Mouse (Mus musculus) spleen, postnatal 4 days (tissue): ENCODE results near the gene Mrps18a.
A peak's percentile ranks its signal among the peaks of the same experiment; 100 is the strongest.

Source experiments
- DNase-seq, 2 experiments: peaks; one replicate each; pipeline ENCODE4 v3.0.0; 2022; ENCODE audit warnings: low spot score in 2 of 2

The Mrps18a gene

DNA sequence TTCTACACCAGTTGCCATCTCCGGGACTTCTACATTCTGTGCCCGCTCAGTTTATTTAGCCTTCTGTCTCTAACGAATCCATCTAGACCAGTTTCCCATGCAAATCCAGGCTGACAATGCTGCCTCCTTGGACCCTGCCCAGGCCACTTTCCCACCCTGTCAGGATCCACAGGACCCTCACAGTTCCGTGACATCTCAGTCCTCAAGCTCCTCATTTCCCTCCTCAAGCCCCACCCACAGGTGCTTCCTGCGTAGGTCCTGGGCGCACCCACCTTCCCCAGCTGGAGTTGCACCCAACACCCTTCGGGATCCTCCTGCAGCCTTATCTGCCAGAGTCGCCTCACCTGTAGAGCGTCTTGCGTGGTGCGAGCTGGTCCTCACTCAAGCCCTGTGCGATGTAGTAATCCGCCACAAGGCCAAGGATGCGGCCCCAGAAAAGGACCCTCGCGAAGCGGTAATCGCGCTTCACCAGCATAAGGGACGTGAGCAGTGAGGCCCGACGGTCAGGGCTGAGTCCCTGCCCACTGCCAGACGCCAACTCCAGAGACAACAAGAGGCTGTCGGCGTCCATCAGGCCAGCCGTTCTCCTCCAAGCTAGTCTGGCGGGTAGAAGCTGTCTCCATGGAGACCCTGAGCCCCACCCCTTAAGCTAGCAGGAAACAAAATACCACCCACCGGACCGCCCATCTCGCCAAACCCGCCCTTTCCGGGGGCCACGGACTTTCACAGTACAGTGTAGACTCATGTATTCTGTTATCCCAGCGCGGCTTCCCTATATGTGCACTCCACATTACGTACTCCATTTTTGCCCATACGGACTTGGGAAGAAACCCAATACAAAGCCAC lies 33.0 kb downstream of the Mrps18a start, which contains the start of gene Rsph9:
Rsph9 (minus strand) TSS at position 639 of the 846 bp plus-strand sequence.
- DNase-seq, result peak; percentile 81 to 87

DNA sequence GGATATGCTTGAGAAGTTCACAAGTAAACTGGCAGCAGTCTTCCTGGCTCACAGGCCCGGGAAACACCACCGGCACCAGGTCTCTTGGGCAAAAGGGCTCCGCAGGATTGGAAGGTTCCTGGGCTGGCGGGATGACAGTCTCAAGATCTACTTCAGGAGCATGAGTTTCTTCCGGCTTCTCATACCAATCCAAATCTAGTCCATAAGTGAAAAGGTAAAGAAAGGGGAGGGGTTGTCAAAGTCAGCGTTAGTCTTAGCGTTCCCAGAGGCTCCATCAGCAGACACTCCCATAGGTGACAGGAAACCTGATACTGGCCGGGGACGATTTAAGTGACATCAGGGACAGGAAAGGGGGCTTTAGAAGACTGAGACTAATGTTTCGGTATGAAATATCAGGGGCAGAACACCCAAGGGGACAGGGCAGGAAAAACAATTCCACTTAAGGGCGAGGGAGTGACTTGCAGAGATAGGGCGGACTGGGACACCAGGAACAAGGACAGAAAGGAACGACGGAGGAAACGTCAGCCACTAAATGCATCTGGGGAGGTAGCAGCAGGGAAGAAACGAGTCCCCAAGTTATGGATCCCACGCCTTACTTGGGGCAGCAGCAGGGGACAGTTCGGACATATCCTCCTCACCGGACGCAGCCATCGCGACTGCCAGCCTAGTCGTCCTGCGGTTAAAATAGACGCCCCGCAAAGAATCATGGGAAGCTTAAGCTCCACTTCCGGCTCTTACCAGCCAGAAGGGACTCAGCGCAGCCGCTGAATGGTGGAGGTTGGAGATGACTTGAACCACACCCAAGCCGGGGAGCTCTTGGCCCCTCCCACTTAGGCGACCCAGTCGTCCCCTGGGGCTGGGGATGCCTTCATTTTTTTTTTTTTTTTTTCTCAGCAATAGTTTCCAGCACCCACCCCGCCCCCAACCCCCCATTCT lies 42.3 kb downstream of the Mrps18a start, which contains the start of gene Mad2l1bp:
Mad2l1bp (minus strand) TSS at position 707 of the 936 bp plus-strand sequence.
- peak; percentile 92 for DNase-seq

DNA sequence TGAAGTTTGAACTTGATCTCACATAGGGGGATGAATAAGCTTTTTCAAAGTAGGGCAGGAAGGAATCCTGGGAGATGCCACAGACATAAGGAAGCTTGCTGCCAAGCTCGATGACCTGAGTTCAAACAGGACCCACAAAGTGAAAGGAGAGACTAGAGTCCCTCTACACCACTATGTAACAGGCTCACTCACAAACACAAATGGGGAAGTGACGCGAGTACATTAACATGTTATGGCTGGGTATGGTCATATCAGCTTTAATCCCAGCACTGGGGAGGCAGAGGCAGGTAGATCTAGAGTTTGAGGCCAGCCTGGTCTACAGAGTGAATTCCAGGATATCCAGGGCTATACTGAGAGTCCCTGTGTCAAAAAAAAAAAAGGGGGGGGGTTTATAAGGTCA lies 43.5 kb downstream of the Mrps18a start:
- no peak for DNase-seq

DNA sequence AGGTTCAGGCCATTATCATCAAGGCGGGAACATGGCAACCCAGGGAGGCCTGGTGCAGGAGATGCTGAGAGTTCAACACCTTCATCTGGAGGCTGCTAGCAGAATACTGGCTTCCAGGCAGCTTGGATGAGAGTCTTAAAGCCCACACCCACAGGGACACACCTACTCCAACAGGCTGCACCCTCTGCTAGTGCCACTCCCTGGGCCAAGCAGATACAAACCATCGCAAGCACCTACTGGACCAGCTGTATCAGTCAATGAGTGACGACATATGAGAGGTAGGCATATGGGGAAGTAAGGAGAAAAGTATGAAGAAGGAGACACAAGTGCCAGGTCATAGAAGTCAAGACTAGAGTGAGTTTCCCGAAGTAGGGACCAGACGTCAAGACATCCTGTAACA lies 45.9 kb downstream of the Mrps18a start:
- DNase-seq, result peak; percentile 74 to 79

DNA sequence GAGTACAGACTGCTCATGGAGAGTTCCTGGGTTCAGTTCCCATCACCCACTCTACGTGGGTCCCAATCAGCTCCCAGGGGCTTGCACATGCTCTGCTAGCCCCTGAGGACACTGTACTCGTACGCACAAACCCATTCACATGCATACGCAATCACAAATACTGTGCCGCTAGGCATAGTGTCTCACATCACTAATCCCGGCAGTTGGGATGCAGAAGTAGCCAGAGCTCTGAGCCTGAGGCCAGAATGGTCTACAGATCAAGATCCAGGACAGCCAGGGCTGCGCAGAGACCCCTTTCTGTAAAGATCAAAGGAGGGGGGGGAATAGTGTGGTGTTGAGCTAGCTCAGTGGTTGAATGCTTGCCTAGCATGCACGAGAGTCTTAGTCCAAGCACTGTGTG lies 46.3 kb downstream of the Mrps18a start:
- peak in 1 of 2 experiments; percentile 62 for DNase-seq

DNA sequence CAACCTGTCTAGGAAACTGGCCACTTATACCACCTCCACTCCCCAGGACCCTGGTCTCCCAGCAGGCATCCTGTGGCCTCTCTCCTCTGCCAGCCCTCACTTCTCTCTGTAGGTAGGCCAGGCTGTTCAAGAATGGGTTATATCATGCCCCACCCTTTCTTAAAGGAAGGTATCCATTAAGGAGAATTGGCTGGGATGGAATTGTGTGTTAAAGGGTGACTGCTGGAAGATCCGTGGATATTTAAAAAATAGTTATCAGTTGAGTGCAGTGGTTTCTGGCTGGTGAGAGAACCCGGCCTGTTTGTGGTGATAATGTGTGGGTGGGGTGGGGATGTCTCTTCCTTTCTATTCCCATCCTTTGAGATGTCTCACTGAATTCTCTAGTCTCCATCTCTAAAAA lies 48.5 kb downstream of the Mrps18a start:
- DNase-seq, result peak; percentile 65 to 69

DNA sequence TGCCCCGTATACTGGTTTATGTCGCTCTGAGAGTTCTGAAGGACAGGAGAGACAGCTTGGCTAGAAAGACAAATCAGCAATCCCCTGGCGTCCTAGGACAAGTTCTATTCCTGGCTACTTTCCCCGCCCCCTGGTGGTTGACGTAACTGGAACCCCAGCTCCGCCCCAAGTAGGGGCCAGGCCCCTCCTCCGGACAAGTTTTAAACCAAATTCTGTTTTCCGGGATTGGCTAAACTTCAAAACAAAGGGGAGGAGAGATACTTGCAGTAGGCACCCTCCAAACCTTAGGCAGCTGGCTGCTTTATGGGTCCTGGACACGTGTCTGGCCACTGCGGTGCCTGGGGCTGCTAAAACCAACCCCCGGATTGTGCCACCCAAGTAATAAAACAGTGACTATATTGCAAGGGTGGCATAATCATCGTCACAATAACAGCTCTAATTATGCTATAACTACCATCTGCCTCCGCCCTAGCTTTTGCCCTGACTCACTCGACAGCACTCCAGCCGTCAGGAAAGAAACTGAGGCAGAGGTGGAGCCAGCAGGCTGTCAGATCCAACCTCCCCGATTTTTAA lies 49.4 kb downstream of the Mrps18a start:
- DNase-seq, result peak; percentile 96 to 97

DNA sequence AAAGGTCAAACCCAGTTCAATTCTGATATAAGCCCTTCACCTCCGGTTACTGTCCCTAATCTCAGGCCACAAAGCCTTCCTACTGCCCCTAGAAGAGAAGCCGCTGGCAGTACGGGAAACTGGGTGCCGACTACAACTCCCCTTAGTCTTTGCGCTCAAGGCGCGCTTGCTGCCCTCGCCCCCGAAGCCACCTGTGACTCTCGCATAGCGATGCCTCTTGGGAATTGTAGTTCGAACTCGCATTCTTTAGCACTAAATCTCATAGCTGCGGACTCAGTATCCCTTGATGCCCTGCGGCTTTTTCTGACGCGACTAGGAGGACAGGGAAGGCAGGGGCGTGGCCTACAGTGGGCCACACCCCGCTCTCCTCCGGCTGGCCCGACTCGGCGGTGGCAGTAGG lies 49.9 kb downstream of the Mrps18a start, which contains the start of gene Gtpbp2:
Gtpbp2 (plus strand) TSS at position 347 of the 400 bp plus-strand sequence.
- peak; percentile 94 to 95 for DNase-seq

DNA sequence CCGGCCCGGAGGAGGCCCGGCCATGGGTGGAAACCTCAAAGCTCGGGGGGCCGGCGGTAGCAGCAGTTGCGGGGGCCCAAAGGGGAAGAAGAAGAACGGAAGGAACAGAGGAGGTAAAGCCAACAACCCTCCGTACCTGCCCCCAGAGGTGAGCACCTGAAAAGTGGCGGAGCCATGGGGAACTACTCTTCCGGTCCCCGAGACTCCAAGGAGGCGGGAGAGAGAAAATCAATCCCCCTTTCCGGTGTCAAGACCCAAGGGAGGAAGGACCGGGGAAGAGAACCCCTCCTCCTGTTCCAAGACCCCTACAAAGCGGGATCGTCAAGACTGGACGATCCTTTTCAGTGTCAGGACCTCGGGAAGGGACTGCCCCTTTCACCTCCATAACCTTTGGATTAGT lies 50.4 kb downstream of the Mrps18a start:
- no peak for DNase-seq

DNA sequence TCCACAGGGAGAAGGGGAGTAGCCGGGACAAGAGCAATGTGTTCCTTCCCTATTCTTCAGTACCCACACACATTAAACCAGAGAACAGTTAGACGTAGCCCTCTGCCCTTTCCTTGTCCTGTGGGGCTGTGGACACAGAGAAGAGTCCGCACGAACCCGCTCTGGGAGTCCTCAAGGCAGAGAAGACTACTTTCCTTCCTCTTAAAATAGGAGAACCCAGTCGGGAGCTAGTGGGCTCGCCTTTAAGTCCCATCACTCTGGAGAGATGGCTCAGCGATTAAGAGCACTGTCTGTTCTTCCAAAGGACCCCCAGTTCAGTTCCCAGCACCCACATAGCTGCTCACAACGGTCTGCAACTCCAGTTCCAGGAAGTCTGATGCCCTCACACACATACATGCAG lies 50.9 kb downstream of the Mrps18a start:
- DNase-seq, result peak in 1 of 2 experiments; percentile 61

DNA sequence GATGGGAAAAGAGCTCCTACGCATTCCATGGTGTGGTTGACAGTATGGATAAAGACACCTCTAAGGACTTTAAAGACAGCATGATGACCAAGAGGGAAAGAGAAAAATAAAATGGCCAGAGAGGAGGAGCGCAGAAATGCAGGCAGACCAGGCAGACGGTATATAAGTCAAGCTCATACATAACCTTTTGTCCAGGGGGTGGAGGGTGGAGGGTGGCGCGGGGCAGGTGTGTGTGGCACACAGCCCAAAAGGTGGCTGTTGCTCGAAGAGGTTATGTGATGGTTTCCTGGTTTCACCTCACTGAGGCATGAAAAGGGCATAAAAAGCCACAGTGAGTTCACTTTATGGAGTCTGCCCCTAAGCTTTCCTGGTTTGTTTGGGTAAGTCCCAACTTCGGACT lies 51.8 kb downstream of the Mrps18a start:
- no peak for DNase-seq

DNA sequence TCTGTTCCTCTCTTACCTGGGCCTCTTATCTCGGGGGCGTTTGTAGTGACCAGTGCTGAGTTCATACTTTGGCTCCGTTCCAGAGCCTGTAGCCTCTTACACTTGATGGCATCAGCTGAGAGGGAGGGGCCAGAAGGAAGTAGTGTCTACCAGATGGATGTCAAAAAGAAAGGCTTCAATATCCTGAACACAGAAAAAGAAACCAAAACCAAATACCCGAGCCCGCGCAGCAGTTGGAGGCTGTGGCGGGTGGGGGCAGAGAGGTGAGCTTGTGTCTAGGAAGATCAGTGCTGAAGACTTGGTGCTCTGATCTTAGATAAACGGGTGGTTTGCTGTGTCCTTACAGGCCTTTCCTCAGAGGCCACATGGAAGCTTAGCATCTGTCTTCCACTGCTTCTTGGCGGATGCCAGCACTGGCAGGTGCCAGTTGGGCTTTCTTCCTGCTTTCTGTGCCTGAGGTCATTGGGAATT lies 52.2 kb downstream of the Mrps18a start:
- DNase-seq, result peak; percentile 49 to 73

DNA sequence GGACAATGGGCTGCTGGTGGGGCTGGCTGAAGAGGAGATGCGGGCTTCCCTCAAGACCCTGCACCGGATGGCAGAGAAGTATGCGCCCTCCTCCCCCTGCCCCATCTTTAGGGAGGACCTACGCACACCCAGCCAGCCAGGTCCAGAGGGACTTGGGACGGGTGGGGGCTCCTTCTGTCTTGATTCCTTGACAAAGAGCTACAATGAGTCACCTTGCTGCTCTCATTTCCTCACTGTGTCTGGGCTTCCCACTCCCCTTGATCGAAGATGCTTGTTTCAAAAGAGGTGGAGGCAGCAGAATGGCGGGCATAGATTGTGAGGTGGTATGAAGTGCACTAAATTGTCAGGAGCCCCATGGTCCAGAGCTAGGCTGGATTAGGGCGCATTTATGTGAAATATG lies 53.5 kb downstream of the Mrps18a start:
- peak in 1 of 2 experiments; percentile 62 for DNase-seq

DNA sequence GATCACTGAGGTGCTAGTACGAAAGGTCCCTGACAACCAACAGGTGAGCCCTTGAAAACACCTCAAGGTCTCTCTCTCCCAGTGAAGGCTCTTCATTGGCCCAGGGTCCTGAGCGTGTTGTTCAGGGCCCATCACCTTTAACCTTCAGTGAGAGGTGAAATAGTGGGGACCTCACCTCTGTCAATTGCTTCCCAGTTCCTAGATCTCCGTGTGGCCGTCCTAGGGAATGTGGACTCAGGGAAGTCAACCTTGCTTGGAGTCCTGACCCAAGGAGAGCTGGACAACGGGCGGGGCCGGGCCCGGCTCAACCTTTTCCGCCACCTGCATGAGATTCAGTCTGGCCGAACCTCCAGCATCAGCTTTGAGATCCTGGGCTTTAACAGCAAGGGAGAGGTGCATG lies 54.0 kb downstream of the Mrps18a start:
- no peak for DNase-seq

DNA sequence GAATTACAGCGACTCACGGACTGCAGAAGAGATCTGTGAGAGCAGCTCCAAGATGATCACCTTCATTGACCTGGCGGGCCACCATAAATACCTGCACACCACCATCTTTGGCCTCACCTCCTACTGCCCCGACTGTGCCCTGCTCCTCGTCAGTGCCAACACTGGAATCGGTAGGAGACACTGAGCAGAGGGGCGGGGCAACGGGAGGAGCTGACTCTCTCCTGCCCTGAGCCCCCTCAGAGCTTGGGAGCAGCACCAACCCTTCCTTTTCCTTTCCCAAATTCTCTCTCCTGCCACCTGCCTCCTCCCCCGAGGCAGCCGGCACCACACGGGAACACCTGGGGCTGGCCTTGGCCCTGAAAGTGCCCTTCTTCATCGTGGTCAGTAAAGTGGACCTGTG lies 54.7 kb downstream of the Mrps18a start:
- DNase-seq, result peak in 1 of 2 experiments; percentile 63

DNA sequence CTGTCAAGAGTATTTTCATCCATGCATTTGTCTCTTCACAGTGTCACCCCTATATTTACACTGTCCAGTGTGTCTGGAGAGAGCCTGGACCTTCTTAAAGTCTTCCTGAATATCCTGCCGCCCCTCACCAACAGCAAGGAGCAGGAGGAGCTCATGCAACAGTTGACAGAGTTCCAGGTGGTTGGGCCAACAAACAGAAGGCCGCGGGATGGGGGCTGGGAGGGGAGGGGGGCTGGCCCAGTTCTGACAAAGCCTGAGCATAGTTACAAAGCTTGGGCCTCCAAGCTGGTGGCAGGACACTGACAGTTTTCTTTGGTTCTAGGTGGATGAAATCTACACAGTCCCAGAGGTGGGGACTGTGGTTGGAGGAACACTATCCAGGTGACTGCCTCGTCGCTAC lies 55.5 kb downstream of the Mrps18a start:
- DNase-seq, result no peak

DNA sequence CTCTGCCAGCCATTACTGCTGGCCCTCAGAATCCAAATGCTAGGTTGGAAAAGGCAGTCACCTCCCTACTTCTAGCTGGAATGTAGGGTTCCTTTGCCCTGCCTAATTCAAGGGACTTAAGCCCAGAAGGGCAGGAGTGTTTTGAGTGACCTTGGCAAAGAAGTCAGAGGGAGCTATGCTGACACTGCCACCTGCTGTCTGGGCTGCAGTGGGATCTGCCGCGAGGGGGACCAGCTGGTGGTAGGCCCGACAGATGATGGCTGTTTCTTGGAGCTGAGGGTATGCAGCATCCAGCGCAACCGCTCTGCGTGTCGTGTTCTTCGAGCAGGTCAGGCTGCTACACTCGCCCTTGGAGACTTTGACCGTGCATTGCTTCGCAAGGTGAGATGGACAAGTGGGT lies 56.2 kb downstream of the Mrps18a start:
- peak in 1 of 2 experiments; percentile 62 for DNase-seq

DNA sequence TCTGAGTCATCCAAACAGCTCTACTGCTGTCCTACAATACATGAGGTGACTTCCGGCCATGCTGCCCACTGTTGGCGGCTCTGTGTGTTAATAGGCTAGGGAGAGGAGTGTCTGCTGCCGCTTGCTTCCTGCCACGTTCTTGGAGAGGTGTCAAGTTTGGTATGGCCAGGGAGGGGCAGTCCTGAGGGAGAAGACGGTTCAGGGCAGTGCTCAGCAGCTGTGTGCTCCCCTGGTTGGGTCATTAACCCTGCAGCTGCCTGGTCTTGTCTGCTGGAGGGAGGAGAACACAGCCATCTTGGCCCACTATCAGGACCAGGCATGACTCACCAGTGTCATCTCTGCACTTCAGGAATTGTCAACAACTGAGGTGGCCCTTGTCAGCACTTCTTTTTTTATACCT lies 57.5 kb downstream of the Mrps18a start:
- DNase-seq, result peak in 1 of 2 experiments; percentile 60

DNA sequence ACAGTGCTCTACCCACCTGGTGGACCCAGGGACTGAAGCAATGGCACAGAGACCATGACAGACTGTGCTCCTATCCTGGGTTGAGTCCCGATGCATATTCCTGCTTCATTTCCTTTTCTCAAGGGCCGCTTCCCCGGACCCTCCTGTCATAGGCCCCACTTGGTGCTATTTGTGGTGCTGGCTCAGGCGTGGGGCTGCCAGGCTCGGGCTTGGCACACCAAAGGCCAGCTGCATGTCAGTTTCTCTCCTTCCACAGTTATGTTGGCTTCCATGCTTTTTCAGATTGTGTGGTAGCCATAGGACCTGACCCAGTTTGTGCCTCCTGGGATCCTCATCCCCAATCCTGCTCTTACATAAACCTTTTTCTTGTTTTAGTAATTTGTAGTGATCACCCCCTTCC lies 58.0 kb downstream of the Mrps18a start:
- DNase-seq, result peak in 1 of 2 experiments; percentile 60

DNA sequence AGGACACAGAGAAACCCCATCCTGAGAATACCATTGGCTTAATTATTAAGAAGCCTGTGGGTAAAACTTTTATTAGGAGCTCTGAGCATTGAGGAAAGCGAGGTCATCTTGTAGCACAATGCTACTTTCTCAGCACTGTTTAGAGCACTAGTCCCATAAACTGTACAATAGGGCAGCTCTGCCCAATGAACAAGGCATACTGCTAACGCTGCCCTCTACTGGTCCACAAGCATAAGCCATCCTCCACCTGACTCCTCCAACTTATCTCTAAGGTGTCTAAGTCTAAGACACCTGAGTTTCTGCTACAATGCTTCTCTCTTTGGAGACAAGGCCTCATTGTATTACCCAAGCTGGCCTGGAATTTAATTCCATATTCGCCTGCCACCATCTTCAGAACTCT lies 59.8 kb downstream of the Mrps18a start:
- DNase-seq, result peak; percentile 37 to 64
